Mouse (Mus musculus): Measurements from ENCODE around the gene Prrc2c. TPM values are rescaled to one million over a fixed set of nuclear protein-coding genes. Genes with fewer than 3 reads are reported as not detected.

Gene Prrc2c
- total RNA-seq (2023), result 677 TPM

GRCm38 (mm10) chr1:162740401-162740835, at the start of gene Prrc2c:
Gene Prrc2c, minus strand, starts transcription at chr1:162740556.

GRCm38 (mm10) chr1:162658119-162658518, 82.2 kb downstream of the Prrc2c start, which contains the start of gene Myocos:
Gene Myocos, minus strand, starts transcription at chr1:162658219.

GRCm38 (mm10) chr1:162639051-162639750, 101.2 kb downstream of the Prrc2c start, which contains the start of gene Myoc:
Gene Myoc, plus strand, starts transcription at chr1:162639155.

Other genes starting within 250 kb of the Prrc2c start
- 11.9 TPM for gene Mettl13, start 192.0 kb downstream of the Prrc2c start, total RNA-seq (2023)
- 93.3 TPM for gene Vamp4, start 170.0 kb downstream of the Prrc2c start, total RNA-seq (2023)
- gene Myoc, start 101.4 kb downstream of the Prrc2c start, total RNA-seq (2023), result not detected
- gene Myocos, start 82.3 kb downstream of the Prrc2c start, total RNA-seq (2023), result not detected
- gene Fmo4, start 73.4 kb upstream of the Prrc2c start, total RNA-seq (2023), result not detected
- gene Fmo1, start 126.1 kb upstream of the Prrc2c start, total RNA-seq (2023), result not detected
- gene Fmo2, start 158.2 kb upstream of the Prrc2c start, total RNA-seq (2023), result not detected
- gene Fmo6, start 197.0 kb upstream of the Prrc2c start, total RNA-seq (2023), result not detected
- gene Fmo3, start 244.0 kb upstream of the Prrc2c start, total RNA-seq (2023), result not detected

Measured in CD4-positive naive resting alpha-beta T cell, adult 76 days (primary cell).